Mouse (Mus musculus) kidney, embryonic 14.5 days (tissue): ENCODE results near the gene Shisa4. TPM values are rescaled to one million over a fixed set of nuclear protein-coding genes. Genes with fewer than 3 reads are reported as not detected.

Source experiments
- ATAC-seq: fragments of 200-750 bp; cut with Nextera tagmentation; 2 replicates; pipeline ENCODE4 v1.8.0; 2017; ENCODE audit warnings: moderate number of reproducible peaks, mild to moderate bottlenecking, moderate TSS enrichment, moderate library complexity; ENCODE audit not compliant: low FRiP score, low TSS enrichment
- H3K27ac ChIP-seq: fragments of 300-500 bp; sonication (generic); 2 replicates; pipeline ENCODE4 v1.5.1; 2014; ENCODE audit warnings: low read depth, mild to moderate bottlenecking, low read length, moderate library complexity, mixed read lengths
- H3K27me3 ChIP-seq: fragments of 300-500 bp; sonication (generic); 2 replicates; pipeline ENCODE4 v1.6.1; 2014; ENCODE audit warnings: mild to moderate bottlenecking, low read length; ENCODE audit not compliant: control insufficient read depth, insufficient read depth
- H3K36me3 ChIP-seq: fragments of 300-500 bp; sonication (generic); 2 replicates; pipeline ENCODE4 v1.6.1; 2014; ENCODE audit warnings: low read length, mixed read lengths; ENCODE audit not compliant: control insufficient read depth, insufficient read depth
- H3K4me1 ChIP-seq: fragments of 300-500 bp; sonication (generic); 2 replicates; pipeline ENCODE4 v1.6.1; 2014; ENCODE audit warnings: low read length, mixed read lengths; ENCODE audit not compliant: control insufficient read depth, insufficient read depth
- H3K4me2 ChIP-seq: fragments of 300-500 bp; sonication (generic); replicated peaks from 2 replicates; pipeline ENCODE4 v1.6.1; 2014; ENCODE audit warnings: low read depth, mild to moderate bottlenecking, low read length
- H3K4me3 ChIP-seq: fragments of 300-500 bp; sonication (generic); 2 replicates; pipeline ENCODE4 v1.5.1; 2014; ENCODE audit warnings: mild to moderate bottlenecking, low read length
- H3K9ac ChIP-seq: fragments of 300-500 bp; sonication (generic); 2 replicates; pipeline ENCODE4 v1.6.1; 2014; ENCODE audit warnings: low read depth, mild to moderate bottlenecking, low read length, moderate library complexity
- H3K9me3 ChIP-seq: fragments of 300-500 bp; sonication (generic); 2 replicates; pipeline ENCODE4 v1.6.1; 2016; ENCODE audit warnings: low read length; ENCODE audit not compliant: control insufficient read depth
- WGBS: fragments of 180-500 bp; shearing (Covaris S2); extraction: QIAGEN DNeasy Blood & Tissue Kit; methylation state at CpG from one replicate; pipeline ENCODE4 v1.1.7; 2014; 5-methylcytosine and 5-hydroxymethylcytosine counted together
- polyA plus RNA-seq: library from polyadenylated mRNA; unstranded; fragments of >200 nt; fragmentation: Nextera tagmentation; extraction: Ambion mirVana; gene quantifications from 2 replicates; pipeline ENCODE4 v1.2.1, GENCODE M21; 2014

Shisa4 gene
- polyA plus RNA-seq, 1 experiment from 2014 or later, result 33.0 TPM

DNA sequence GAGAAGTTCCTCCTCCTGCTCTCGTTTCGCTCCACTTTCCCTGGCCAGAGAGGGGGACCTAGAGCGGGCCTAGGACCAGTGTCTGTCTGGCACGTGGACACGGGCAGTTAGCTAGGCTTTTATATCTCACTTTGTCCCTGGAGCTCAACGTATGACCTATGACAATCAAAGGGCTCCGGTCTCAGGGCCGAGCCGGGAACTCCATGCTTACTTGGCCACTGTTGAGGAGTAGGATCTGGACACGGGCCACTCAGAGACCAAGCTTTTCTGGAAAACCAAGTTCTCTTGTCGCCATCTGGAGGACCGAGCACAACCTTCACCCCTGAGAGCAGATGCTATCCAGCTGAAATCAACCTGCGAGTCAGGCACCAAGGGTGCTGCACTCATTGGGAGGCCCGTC lies 6.1 kb downstream of the Shisa4 start:
- peak; percentile 35; the same call in 1 of the 2 replicates for ATAC-seq

DNA sequence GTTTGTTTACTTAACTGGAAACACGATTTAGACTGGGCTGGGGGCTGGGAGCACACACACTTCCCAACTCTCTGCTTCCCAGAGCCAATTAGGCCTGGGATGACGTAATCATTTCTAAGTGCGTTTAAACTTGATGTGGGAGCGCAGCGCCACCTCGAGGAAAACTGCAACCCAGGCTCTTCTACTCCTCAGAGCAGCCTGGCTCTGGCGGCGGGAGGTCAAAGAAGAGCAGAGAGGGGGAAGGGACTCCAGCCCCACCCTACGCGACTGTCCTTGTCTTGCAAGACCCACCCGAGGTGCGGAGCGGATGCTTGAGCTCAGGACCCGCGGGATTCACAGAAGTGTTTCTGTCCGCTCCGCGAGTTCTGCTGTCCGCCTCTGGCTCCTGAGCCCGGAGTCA lies 6.8 kb downstream of the Shisa4 start:
- under 1% methylated on average over 20 of the region's 20 CpGs for WGBS
- ATAC-seq, result peak; percentile 59
- H3K4me2 ChIP-seq, result peak overlapping the region; percentile 88
- H3K9ac ChIP-seq, result peak overlapping the region; percentile 50; the same call in 1 of the 2 replicates
- H3K9me3 ChIP-seq, result no peaks in the 10 kb centered on the region
- no peaks in the 10 kb centered on the region for H3K27me3 ChIP-seq
- H3K36me3 ChIP-seq, result no peaks in the 10 kb centered on the region
- H3K4me1 ChIP-seq, result 0 out of 2 replicates have a peak, but pooled peaks cover 4% of the 10 kb centered on the region
- no peak overlapping the region for H3K27ac ChIP-seq
- peak overlapping the region; percentile 45 for H3K4me3 ChIP-seq

More for the DNA sequence above, 6.1 kb downstream of the Shisa4 start:
- no peaks in the 10 kb centered on the region for H3K27me3 ChIP-seq
- H3K9ac ChIP-seq, result peak overlapping the region; percentile 50; the same call in 1 of the 2 replicates
- WGBS, result 9% methylated on average over 14 of the region's 14 CpGs
- H3K4me3 ChIP-seq, result peak overlapping the region; percentile 45
- H3K9me3 ChIP-seq, result no peaks in the 10 kb centered on the region
- no peaks in the 10 kb centered on the region for H3K36me3 ChIP-seq
- H3K4me2 ChIP-seq, result peak overlapping the region; percentile 88
- peaks cover 5% of the 10 kb centered on the region; the same call in 1 of the 2 replicates for H3K4me1 ChIP-seq
- H3K27ac ChIP-seq, result no peak overlapping the region

DNA sequence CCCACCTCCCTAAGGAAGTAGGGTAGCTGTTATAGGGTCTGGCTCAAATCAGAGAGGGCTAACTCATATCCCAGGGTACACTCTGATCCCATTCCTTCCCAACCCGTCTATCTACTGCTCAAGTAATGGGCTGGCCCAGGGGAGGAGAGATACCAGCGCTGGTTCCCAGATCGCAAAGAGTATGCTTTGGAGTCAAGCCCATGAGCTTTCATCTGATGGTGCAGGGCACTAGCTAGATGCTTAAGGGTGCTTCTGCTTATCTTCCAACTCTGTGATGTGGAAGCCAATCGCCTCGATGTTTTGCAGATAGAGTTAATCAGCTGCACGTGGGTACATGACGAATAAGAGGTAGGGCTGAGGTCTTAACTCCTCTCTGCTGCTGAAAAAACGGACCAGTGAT lies 7.4 kb downstream of the Shisa4 start:
- H3K27me3 ChIP-seq, result no peaks in the 10 kb centered on the region
- no peak overlapping the region for H3K9ac ChIP-seq
- H3K4me1 ChIP-seq, result 0 out of 2 replicates have a peak, but pooled peaks cover 4% of the 10 kb centered on the region
- H3K27ac ChIP-seq, result no peak overlapping the region
- 69% methylated on average over 8 of the region's 8 CpGs for WGBS
- H3K4me2 ChIP-seq, result no peak overlapping the region
- H3K36me3 ChIP-seq, result no peaks in the 10 kb centered on the region
- no peaks in the 10 kb centered on the region for H3K9me3 ChIP-seq
- H3K4me3 ChIP-seq, result no peak overlapping the region
- ATAC-seq, result no peak

DNA sequence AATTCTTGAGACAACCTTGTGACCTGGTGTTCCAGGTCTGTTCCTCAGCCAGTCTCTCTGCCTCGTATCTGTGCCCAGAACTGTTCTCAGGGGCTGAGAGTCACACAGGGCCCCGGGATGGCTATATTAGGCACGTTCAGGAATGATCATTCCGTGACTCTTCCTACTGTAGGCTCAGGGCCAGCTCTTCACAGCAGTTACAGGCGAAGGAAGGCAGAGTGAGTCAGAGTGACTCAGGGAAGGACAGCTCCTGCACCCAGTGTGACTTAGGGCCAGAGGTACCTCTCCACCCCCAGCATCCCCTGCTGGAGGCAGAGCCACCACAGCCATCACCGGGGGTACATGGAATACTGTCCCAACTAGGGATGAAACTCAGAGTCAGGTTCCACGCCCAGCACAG lies 8.0 kb downstream of the Shisa4 start:
- Histone ChIP-seq H3K27ac (no peak overlapping the region), H3K36me3 (no peaks in the 10 kb centered on the region), H3K27me3 (no peaks in the 10 kb centered on the region), H3K9ac (no peak overlapping the region), H3K9me3 (no peaks in the 10 kb centered on the region), H3K4me1 (0 out of 2 replicates have a peak, but pooled peaks cover 4% of the 10 kb centered on the region), H3K4me3 (no peak overlapping the region), H3K4me2 (no peak overlapping the region)
- no peak for ATAC-seq
- WGBS, result 74% methylated on average over 7 of the region's 7 CpGs

DNA sequence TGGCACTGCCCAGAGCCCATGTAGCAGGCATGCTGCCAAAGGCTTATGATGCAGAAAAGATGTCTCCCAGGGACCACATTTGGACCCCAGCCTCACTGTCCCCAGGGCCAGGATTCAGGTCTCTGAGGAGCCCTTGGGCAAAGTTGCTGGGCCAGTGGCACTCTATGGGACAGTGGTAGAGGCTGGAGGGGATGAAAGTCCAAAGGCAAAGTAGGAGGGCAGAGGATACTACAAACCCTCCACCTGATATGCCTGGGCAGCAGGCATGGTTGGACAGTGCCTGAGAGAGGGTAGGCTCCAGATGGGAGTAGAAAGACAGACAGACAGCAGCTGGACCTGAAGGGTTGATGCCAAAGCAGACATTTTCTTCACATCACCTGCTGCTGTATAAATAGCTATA lies 8.7 kb downstream of the Shisa4 start:
- no peak overlapping the region for H3K9ac ChIP-seq
- no peak overlapping the region for H3K4me2 ChIP-seq
- no peak overlapping the region for H3K4me3 ChIP-seq
- H3K9me3 ChIP-seq, result no peaks in the 10 kb centered on the region
- no peak for ATAC-seq
- no peaks in the 10 kb centered on the region for H3K36me3 ChIP-seq
- no peak overlapping the region for H3K27ac ChIP-seq
- H3K4me1 ChIP-seq, result 0 out of 2 replicates have a peak, but pooled peaks cover 4% of the 10 kb centered on the region
- no peaks in the 10 kb centered on the region for H3K27me3 ChIP-seq

DNA sequence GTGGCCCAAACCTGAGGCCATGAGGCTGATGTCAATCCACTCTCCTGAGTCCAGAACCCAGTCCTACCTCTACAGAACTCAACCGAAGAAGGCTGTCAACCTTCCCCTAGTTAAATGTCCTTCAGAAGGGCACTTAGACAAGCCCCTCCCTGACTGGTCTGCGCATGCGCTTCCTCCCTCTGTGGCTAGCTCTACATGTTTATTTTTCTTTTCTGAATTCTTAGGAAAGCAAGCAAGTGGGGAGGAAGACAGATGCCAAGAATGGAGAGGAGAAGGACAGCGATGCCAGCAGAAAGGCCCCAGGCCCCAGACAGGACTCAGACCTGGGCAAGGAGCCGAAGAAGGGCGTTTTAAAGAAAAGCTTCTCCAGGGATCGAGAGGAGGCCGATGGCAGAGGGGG lies 11.6 kb downstream of the Shisa4 start:
- Histone ChIP-seq H3K27ac (no peak overlapping the region), H3K27me3 (no peaks in the 10 kb centered on the region), H3K4me2 (no peak overlapping the region), H3K9ac (no peak overlapping the region), H3K4me1 (no peaks in the 10 kb centered on the region), H3K4me3 (no peak overlapping the region), H3K9me3 (no peaks in the 10 kb centered on the region), H3K36me3 (no peaks in the 10 kb centered on the region)
- 80% methylated on average over 8 of the region's 8 CpGs for WGBS
- ATAC-seq, result no peak

DNA sequence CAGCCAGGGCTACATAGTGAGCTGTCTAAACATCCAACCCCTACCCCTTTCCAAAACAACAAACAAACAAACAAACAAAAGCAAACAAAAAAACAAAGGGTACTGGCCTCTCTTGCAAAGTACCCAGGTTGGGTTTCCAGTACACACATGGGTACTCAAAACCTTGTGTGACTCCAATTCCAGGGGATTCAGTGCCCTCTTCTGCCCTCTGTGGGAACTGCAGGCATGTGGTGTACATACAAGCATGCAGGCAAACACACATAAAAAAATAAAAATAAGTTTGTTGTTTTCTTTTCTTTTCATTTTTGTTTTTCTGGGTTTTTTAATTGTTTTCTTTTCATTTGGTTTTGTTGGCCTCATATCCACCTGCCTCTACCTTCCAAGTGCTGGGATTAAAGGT lies 12.9 kb downstream of the Shisa4 start:
- no peak overlapping the region for H3K4me3 ChIP-seq
- no peaks in the 10 kb centered on the region for H3K4me1 ChIP-seq
- no peaks in the 10 kb centered on the region for H3K27me3 ChIP-seq
- no peak overlapping the region for H3K27ac ChIP-seq
- no peak overlapping the region for H3K9ac ChIP-seq
- H3K9me3 ChIP-seq, result no peaks in the 10 kb centered on the region
- no peak for ATAC-seq
- no peaks in the 10 kb centered on the region for H3K36me3 ChIP-seq
- H3K4me2 ChIP-seq, result no peak overlapping the region

DNA sequence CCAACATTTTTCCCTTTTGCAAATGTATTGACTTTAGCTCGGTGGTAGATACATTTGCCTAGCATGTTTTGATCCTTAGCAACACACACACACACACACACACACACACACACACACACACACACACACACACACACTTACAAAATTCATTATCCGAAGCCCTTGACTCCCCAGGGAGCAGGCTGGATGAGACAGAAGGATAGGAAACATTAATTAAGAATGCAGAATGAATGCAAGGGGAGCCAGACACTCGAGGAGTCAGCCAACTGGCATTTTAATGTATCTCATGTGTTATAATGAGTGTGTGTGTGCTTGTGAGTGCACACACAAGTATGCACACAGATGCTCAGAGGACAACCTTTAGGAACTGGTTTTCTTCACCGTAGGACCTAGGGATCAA lies 13.5 kb downstream of the Shisa4 start:
- Histone ChIP-seq H3K4me1 (no peaks in the 10 kb centered on the region), H3K4me2 (no peak overlapping the region), H3K36me3 (no peaks in the 10 kb centered on the region), H3K27me3 (no peaks in the 10 kb centered on the region), H3K4me3 (no peak overlapping the region), H3K27ac (no peak overlapping the region), H3K9ac (no peak overlapping the region), H3K9me3 (no peaks in the 10 kb centered on the region)
- no peak for ATAC-seq
- WGBS, result 83% methylated on average over 4 of the region's 4 CpGs

DNA sequence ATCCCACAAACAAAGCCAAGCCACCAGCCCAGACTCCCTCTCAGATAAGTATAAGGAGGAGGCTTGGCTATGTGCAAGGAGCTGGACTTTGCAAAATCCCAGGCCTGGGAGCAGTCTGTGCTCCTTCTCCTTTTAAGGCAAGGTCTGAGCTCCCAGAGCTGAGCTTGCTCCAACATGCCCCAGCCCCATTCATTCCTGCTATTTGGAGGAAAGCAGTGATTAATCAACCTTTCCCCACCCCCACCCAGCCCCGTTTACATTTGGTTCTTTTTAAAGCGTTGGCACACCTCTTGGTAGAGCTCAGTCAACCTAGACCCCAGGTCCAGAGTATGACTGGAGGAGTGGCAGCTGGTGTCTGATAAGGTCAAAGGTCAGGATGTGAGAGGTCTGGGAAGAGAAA lies 16.0 kb downstream of the Shisa4 start:
- no peak overlapping the region for H3K4me2 ChIP-seq
- H3K27ac ChIP-seq, result 0 out of 2 replicates have a peak overlapping the region, but pooled peaks have one; percentile 14
- ATAC-seq, result 0 out of 2 replicates have a peak, but pooled peaks have one; percentile 62
- no peak overlapping the region for H3K4me3 ChIP-seq
- no peaks in the 10 kb centered on the region for H3K9me3 ChIP-seq
- WGBS, result 13% methylated on average over 2 of the region's 2 CpGs
- no peaks in the 10 kb centered on the region for H3K27me3 ChIP-seq
- peak overlapping the region; percentile 4; the same call in 1 of the 2 replicates for H3K9ac ChIP-seq
- H3K36me3 ChIP-seq, result no peaks in the 10 kb centered on the region
- H3K4me1 ChIP-seq, result no peaks in the 10 kb centered on the region
